Mouse (Mus musculus) hindbrain, embryonic 16.5 days (tissue): ENCODE measurements at regions not wholly inside any gene's neighbourhood (a gene's known extent, or its start where the extent isn't known, plus 50 kb on each side); places are given as distances from the start of the nearest gene placed in this dataset.
"Not testable (repeated sequence)": the region's sequence is repeated elsewhere in the genome, so short reads cannot be mapped to it uniquely, and the experiment has no call there.

Experiments
- ATAC-seq: fragments of 200-750 bp; cut with Nextera tagmentation; 2 replicates; pipeline ENCODE4 v1.8.0; 2017; ENCODE audit warnings: moderate TSS enrichment, moderate library complexity
- H3K27ac ChIP-seq: fragments of 300-500 bp; sonication (generic); 2 replicates; pipeline ENCODE4 v1.5.1; 2014; ENCODE audit warnings: low read depth, mild to moderate bottlenecking, control low read depth, low read length, moderate library complexity
- H3K27me3 ChIP-seq: fragments of 300-500 bp; sonication (generic); replicated peaks from 2 replicates; pipeline ENCODE4 v1.6.1; 2014; ENCODE audit warnings: low read length; ENCODE audit not compliant: control insufficient read depth, insufficient read depth
- H3K36me3 ChIP-seq: fragments of 300-500 bp; sonication (generic); 2 replicates; pipeline ENCODE4 v1.6.1; 2014; ENCODE audit warnings: mild to moderate bottlenecking, low read length, moderate library complexity, mixed read lengths; ENCODE audit not compliant: control insufficient read depth, insufficient read depth
- H3K4me1 ChIP-seq: fragments of 300-500 bp; sonication (generic); 2 replicates; pipeline ENCODE4 v1.6.1; 2014; ENCODE audit warnings: low read depth, low read length; ENCODE audit not compliant: control insufficient read depth, insufficient read depth
- H3K4me2 ChIP-seq: fragments of 300-500 bp; sonication (generic); 2 replicates; pipeline ENCODE4 v1.6.1; 2014; ENCODE audit warnings: mild to moderate bottlenecking, low read length, control low read depth, moderate library complexity
- H3K4me3 ChIP-seq: fragments of 300-500 bp; sonication (generic); 2 replicates; pipeline ENCODE4 v1.5.1; 2014; ENCODE audit warnings: mild to moderate bottlenecking, low read length, control low read depth, moderate library complexity
- H3K9ac ChIP-seq: fragments of 300-500 bp; sonication (generic); 2 replicates; pipeline ENCODE4 v1.6.1; 2014; ENCODE audit warnings: low read depth, mild to moderate bottlenecking, control low read depth, low read length, moderate library complexity
- H3K9me3 ChIP-seq: fragments of 300-500 bp; sonication (generic); 2 replicates; pipeline ENCODE4 v1.6.1; 2014; ENCODE audit warnings: mild to moderate bottlenecking, low read length, moderate library complexity; ENCODE audit not compliant: control insufficient read depth
- WGBS: fragments of 180-500 bp; shearing (Covaris S2); extraction: QIAGEN DNeasy Blood & Tissue Kit; methylation state at CpG from one replicate; pipeline ENCODE4 v1.1.7; 2014; 5-methylcytosine and 5-hydroxymethylcytosine counted together

GRCm38 (mm10) chr5:101336361-101336760 is 328.4 kb downstream of the Nkx6-1 start:
- H3K9me3 ChIP-seq, ATAC-seq, H3K27ac ChIP-seq, H3K4me3 ChIP-seq, H3K27me3 ChIP-seq, H3K9ac ChIP-seq, H3K36me3 ChIP-seq, H3K4me2 ChIP-seq, H3K4me1 ChIP-seq: not testable (repeated sequence)
- WGBS = no CpG with 5 or more reads among the region's 1 CpGs

DNA sequence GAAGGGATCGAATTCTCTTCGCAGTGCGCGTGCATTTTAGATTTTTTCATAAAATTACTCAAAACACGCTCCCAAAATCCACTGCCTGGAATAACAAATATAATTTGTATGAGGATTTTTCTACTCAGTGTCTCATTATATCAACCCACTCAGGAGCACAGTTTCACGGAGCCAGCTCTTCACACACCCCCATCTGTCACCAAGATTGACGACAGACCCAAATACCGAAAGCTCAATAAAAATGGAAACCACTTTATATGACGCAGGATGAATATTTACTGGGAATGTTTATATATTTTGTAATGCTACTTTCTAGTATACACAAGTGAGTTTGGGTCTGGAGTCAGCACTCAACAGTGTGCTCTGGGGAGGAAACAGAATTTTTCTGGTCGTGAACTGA is 333.0 kb downstream of the Nkx6-1 start:
- Histone ChIP-seq H3K9me3 (no peaks in the 10 kb centered on the region), H3K9ac (no peak overlapping the region), H3K36me3 (no peaks in the 10 kb centered on the region), H3K4me3 (no peak overlapping the region), H3K4me2 (no peak overlapping the region), H3K27ac (no peak overlapping the region), H3K4me1 (no peaks in the 10 kb centered on the region), H3K27me3 (peaks cover 12% of the 10 kb centered on the region)
- no peak for ATAC-seq
- WGBS = 85% methylated on average over 10 of the region's 10 CpGs

DNA sequence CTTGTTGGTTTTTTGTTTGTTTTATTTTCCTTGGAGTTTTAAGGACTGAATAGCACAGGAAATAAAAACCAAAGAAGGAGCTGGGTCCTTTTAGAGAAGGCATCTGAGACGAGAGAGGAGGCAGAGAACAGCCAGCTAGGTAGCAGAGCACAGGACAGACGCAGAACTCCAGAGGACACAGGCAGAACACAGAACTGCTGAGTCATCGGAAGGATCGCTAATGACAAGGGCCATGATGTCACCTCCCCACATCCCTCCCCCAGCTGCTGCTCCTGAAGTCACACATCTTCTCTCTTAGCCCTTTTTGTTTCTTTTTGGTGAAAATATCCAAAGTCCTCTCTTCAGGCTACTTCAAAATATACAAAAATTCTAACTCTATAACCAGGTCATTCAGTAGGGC is 338.7 kb downstream of the Nkx6-1 start:
- Histone ChIP-seq H3K9me3 (no peaks in the 10 kb centered on the region), H3K36me3 (no peaks in the 10 kb centered on the region), H3K27me3 (peaks cover 32% of the 10 kb centered on the region), H3K9ac (no peak overlapping the region), H3K4me1 (peaks cover 5% of the 10 kb centered on the region; the same call in 1 of the 2 replicates), H3K4me2 (no peak overlapping the region), H3K4me3 (no peak overlapping the region), H3K27ac (no peak overlapping the region)
- WGBS = 70% methylated on average over 4 of the region's 4 CpGs
- ATAC-seq = no peak

DNA sequence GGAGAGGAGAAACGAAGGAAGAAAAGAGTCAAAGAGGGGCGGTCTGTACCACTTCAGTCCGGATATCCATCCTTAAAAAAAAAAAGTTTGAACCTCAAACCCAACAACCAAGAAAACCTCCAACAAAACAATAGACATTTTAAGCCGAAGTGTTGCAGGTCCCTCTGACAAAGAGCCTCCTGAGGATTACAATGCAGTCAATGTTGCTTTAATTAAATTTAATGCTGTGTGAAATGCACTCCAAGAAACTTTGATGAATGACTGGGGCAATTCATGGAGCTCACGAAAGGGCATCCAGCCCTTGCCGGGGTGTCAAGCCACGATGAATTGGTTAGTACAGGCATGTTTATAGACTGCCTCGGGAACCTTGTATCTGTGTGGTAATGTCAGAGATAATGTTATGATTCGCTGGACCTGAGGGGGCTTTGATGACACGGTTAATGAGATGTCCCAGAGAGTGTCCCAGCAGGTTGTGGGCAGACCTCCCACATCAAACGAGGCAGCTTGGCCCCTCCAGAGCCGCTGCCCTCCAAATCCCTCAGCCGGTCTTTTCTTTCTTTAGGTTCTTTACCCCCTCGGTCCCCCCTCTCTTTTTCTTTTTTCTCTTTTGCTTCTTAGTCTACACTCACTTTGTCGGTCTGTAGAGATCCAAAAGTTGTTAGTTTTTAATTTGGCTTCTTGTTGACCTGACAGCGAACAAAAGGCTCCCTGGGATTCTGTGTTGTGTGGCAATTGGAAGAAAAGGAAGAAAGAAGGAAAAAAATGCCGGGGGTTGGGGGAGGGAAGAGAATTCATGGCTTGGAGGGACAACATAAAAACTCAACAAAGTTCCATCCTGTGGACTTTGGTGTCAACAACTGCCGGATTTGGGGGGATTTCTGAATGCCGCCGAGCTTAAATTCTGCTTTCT is 341.5 kb downstream of the Nkx6-1 start:
- peak overlapping the region; percentile 4 for H3K4me2 ChIP-seq
- H3K9me3 ChIP-seq = no peaks in the 10 kb centered on the region
- H3K4me3 ChIP-seq = no peak overlapping the region
- no peak overlapping the region for H3K9ac ChIP-seq
- peaks cover 37% of the 10 kb centered on the region for H3K27me3 ChIP-seq
- H3K4me1 ChIP-seq = peaks cover 5% of the 10 kb centered on the region; the same call in 1 of the 2 replicates
- WGBS = 4% methylated on average over 20 of the region's 20 CpGs
- no peaks in the 10 kb centered on the region for H3K36me3 ChIP-seq
- ATAC-seq = no peak
- no peak overlapping the region for H3K27ac ChIP-seq

DNA sequence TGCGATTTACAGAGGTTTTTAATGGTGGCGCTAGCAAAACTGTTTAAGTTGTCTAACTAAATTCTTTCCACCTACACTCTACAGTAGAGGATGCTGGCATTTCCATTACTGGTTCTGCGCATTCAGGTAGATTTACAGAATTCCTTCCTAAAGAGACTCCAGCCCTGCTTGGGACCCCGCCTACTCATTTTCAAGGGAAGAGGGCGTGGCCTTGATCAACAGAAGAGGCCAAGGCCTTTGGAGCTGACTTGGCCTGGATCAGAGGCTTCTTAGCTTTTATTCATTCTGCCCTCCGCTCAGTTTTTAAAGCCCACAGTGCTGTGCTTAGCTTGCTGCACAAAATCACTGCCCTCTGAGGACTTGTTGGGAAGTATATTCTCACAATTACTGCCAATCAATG is 364.8 kb downstream of the Nkx6-1 start:
- Histone ChIP-seq H3K36me3 (no peaks in the 10 kb centered on the region), H3K4me3 (no peak overlapping the region), H3K4me2 (no peak overlapping the region), H3K4me1 (no peaks in the 10 kb centered on the region; the same call in 1 of the 2 replicates), H3K27me3 (peaks cover 9% of the 10 kb centered on the region; the same call in 1 of the 2 replicates), H3K9ac (no peak overlapping the region), H3K27ac (no peak overlapping the region), H3K9me3 (no peaks in the 10 kb centered on the region)
- ATAC-seq = no peak
- 89% methylated on average over 6 of the region's 6 CpGs for WGBS

- Histone ChIP-seq H3K4me3 (no peak overlapping the region), H3K4me1 (no peaks in the 10 kb centered on the region; the same call in 1 of the 2 replicates), H3K4me2 (no peak overlapping the region), H3K9ac (no peak overlapping the region), H3K9me3 (no peaks in the 10 kb centered on the region), H3K27me3 (peaks cover 11% of the 10 kb centered on the region), H3K27ac (no peak overlapping the region), H3K36me3 (no peaks in the 10 kb centered on the region)
- WGBS = 66% methylated on average over 4 of the region's 4 CpGs
- no peak for ATAC-seq
These were observed 366.4 kb downstream of the Nkx6-1 start for GRCm38 (mm10) chr5:101298411-101298810.

DNA sequence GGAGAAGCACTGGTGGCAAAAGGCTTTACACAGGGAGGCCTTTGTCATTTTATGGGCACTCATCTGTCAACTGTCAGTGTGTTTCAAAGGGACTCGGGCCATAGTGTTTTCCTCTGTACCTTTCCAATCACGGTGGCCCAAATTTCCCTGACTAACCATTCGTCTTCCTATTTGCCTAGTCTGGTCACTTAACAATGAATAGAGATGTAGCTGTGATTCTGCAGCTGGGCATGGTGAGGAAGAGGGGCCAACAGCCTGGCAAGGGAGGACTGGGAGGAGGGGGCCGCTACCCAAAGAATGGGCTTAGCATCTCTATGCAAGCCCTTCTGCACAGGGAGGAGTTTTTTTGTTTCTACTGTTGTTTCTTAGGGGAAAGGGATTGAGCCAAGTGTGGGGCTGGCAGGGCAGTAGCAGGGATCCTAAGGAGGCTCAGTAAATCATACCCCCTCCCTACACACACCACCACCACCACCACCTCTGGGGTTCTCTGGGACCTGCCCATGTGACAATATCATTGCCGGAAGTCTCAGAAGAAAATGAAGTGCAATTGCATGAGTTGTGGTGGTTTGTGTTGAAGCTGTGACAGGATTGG is 367.2 kb downstream of the Nkx6-1 start:
- peak; percentile 69; the same call in 1 of the 2 replicates for ATAC-seq
- peaks cover 7% of the 10 kb centered on the region for H3K27me3 ChIP-seq
- WGBS = 35% methylated on average over 5 of the region's 5 CpGs

DNA sequence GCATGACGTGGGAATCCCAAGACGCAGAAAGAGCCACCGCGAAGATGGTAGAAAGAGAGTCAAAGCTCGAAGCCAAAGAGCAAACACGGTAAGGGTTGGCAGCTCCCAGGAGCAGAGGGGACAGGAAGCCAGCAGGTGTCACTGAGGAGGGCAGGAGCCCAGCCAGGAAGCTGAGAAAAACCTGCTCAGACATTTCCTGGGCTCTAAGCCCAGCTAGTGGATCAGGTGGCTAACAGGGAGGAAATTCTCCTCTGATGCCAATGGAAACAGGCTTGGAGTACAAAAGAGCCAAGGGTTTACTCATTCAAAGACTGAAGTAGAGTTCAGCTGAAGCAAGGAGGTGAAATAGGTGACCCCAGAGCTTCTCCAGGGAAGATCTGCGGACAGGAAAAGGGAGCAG is 368.9 kb downstream of the Nkx6-1 start:
- no peaks in the 10 kb centered on the region for H3K9me3 ChIP-seq
- WGBS = 43% methylated on average over 7 of the region's 7 CpGs
- no peak overlapping the region for H3K27ac ChIP-seq
- no peaks in the 10 kb centered on the region for H3K36me3 ChIP-seq
- H3K27me3 ChIP-seq = peaks cover 7% of the 10 kb centered on the region
- H3K9ac ChIP-seq = no peak overlapping the region
- H3K4me1 ChIP-seq = no peaks in the 10 kb centered on the region; the same call in 1 of the 2 replicates
- H3K4me2 ChIP-seq = peak overlapping the region; percentile 10; the same call in 1 of the 2 replicates
- H3K4me3 ChIP-seq = no peak overlapping the region
- peak; percentile 64; the same call in 1 of the 2 replicates for ATAC-seq

More for the DNA sequence above, 367.2 kb downstream of the Nkx6-1 start:
- H3K9me3 ChIP-seq = no peaks in the 10 kb centered on the region
- no peaks in the 10 kb centered on the region; the same call in 1 of the 2 replicates for H3K4me1 ChIP-seq
- H3K4me3 ChIP-seq = no peak overlapping the region
- H3K9ac ChIP-seq = no peak overlapping the region
- no peak overlapping the region for H3K27ac ChIP-seq
- H3K4me2 ChIP-seq = no peak overlapping the region
- H3K36me3 ChIP-seq = no peaks in the 10 kb centered on the region

DNA sequence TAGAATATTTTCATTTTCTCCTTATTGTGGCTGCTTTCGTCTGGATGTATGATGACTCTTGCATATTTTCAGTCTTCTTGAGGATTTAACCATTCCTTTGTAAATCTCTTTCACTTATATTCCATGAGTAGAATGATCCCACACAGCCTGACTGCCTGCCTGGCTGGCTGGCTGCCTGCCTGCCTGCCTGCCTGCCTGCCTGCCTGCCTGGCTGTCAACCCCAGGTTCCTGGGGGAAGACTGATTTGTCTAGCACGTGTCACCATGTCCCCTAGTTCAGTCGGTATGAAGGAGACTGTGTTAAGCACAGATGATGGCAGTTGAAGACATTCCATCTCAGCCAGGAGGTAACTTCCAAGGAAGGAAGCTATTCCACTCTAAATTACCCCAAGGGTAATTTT is 370.8 kb downstream of the Nkx6-1 start:
- H3K27me3 ChIP-seq = peaks cover 5% of the 10 kb centered on the region
- H3K4me2 ChIP-seq = no peak overlapping the region
- H3K9me3 ChIP-seq = no peaks in the 10 kb centered on the region
- 47% methylated on average over 3 of the region's 3 CpGs for WGBS
- H3K4me3 ChIP-seq = no peak overlapping the region
- H3K27ac ChIP-seq = no peak overlapping the region
- H3K36me3 ChIP-seq = no peaks in the 10 kb centered on the region
- no peak overlapping the region for H3K9ac ChIP-seq
- no peak for ATAC-seq
- no peaks in the 10 kb centered on the region; the same call in 1 of the 2 replicates for H3K4me1 ChIP-seq
